Mouse (Mus musculus) small intestine, adult 2 months (tissue): Measurements from ENCODE around the gene Panx1.

Source experiments
- CTCF ChIP-seq: fragments of 200-500 bp; IDR thresholded peaks from 2 replicates; pipeline ENCODE4 v1.5.1; 2012; ENCODE audit warnings: low read depth, mild to moderate bottlenecking, control low read depth, inconsistent platforms, low read length, moderate library complexity, mixed read lengths; ENCODE audit not compliant: insufficient replicate concordance, insufficient read length; ENCODE audit errors: extremely low read depth
- POLR2A ChIP-seq: fragments of 200-500 bp; IDR thresholded peaks from 2 replicates; pipeline ENCODE4 v1.6.1; 2012; ENCODE audit warnings: low read depth, mild to moderate bottlenecking, control low read depth, inconsistent platforms, low read length, moderate library complexity

DNA sequence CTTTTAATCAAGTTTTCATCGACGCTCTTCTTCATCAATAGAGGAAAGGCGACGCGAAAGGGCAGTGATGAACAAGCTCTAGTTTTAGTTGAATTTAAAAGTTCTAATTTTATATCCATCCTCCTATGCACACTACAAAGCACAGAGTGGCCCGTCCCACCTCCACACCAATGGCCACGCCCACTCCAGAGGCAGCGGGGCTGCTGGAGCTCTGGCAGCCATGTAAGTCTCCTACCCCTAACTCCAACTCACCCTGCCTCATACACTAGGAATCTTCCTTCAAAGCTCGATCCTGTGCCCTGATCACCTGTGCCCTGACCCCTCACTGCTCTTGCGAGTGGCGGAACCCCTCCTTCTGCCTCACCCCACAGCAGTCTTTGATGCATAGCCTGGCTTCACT is 3.7 kb downstream of the Panx1 start:
- TF ChIP-seq CTCF (no peak), POLR2A (no peak)
